Mouse (Mus musculus): ENCODE data around the gene Lst1. TPM values are rescaled to one million over a fixed set of nuclear protein-coding genes. Genes with fewer than 3 reads are reported as not detected.

The Lst1 gene
- polyA plus RNA-seq, 1 experiment: 49.6 TPM

- Histone ChIP-seq H3K36me3 (ENCODE audit: control insufficient read depth, insufficient read depth, low read length) (peaks cover 4% of the 10 kb centered on the region; the same call in 1 of the 2 replicates), H3K4me1 (replicated peaks; ENCODE audit: control insufficient read depth, insufficient read depth, low read length) (peaks cover 31% of the 10 kb centered on the region), H3K27me3 (ENCODE audit: control insufficient read depth, insufficient read depth, low read length) (no peaks in the 10 kb centered on the region), H3K27ac (ENCODE audit: control insufficient read depth, insufficient read depth, low read length) (peak within 1 kb of the TSS; percentile 97), H3K4me3 (ENCODE audit: control insufficient read depth, insufficient read depth, low read length) (peak within 1 kb of the TSS; percentile 29)
- no peak for DNase-seq
- 19% methylated on average over 18 of the region's 18 CpGs for WGBS
- TF ChIP-seq CTCF (IDR thresholded peaks at IDR 0.05; ENCODE audit: borderline replicate concordance, control insufficient read depth, extremely low read depth, insufficient read depth, low read length, poor library complexity) (no peak), POLR2A (IDR thresholded peaks at IDR 0.05; ENCODE audit: control insufficient read depth, extremely low read depth, insufficient read depth, low read length, poor library complexity) (no peak)
Measured at GRCm38 (mm10) chr17:35233114-35233980, 45.1 kb upstream of the Lst1 start, which contains the start of gene Atp6v1g2. Atp6v1g2 (plus strand) TSS chr17:35233660.

- H3K27me3 ChIP-seq (ENCODE audit: control insufficient read depth, insufficient read depth, low read length): no peaks in the 10 kb centered on the region
- DNase-seq: peak; percentile 61
- WGBS: 4% methylated on average over 5 of the region's 5 CpGs
- H3K4me3 ChIP-seq (ENCODE audit: control insufficient read depth, insufficient read depth, low read length): peak overlapping the region; percentile 29
- peak overlapping the region; percentile 97 for H3K27ac ChIP-seq (ENCODE audit: control insufficient read depth, insufficient read depth, low read length)
- H3K36me3 ChIP-seq (ENCODE audit: control insufficient read depth, insufficient read depth, low read length): peaks cover 4% of the 10 kb centered on the region; the same call in 1 of the 2 replicates
- TF ChIP-seq CTCF (IDR thresholded peaks at IDR 0.05; ENCODE audit: borderline replicate concordance, control insufficient read depth, extremely low read depth, insufficient read depth, low read length, poor library complexity) (no peak), POLR2A (IDR thresholded peaks at IDR 0.05; ENCODE audit: control insufficient read depth, extremely low read depth, insufficient read depth, low read length, poor library complexity) (no peak)
- peaks cover 36% of the 10 kb centered on the region for H3K4me1 ChIP-seq (replicated peaks; ENCODE audit: control insufficient read depth, insufficient read depth, low read length)
Measured at GRCm38 (mm10) chr17:35232659-35233058, 44.4 kb upstream of the Lst1 start.

- H3K4me1 ChIP-seq (replicated peaks; ENCODE audit: control insufficient read depth, insufficient read depth, low read length): peaks cover 41% of the 10 kb centered on the region
- TF ChIP-seq CTCF (IDR thresholded peaks at IDR 0.05; ENCODE audit: borderline replicate concordance, control insufficient read depth, extremely low read depth, insufficient read depth, low read length, poor library complexity): peak; percentile 97
- peak; percentile 25; the same call in 1 of the 2 replicates for TF ChIP-seq POLR2A (IDR thresholded peaks at IDR 0.05; ENCODE audit: control insufficient read depth, extremely low read depth, insufficient read depth, low read length, poor library complexity)
- peak overlapping the region; percentile 97 for H3K27ac ChIP-seq (ENCODE audit: control insufficient read depth, insufficient read depth, low read length)
- 4% methylated on average over 12 of the region's 12 CpGs for WGBS
- H3K27me3 ChIP-seq (ENCODE audit: control insufficient read depth, insufficient read depth, low read length): no peaks in the 10 kb centered on the region
- H3K4me3 ChIP-seq (ENCODE audit: control insufficient read depth, insufficient read depth, low read length): peak overlapping the region; percentile 29
- H3K36me3 ChIP-seq (ENCODE audit: control insufficient read depth, insufficient read depth, low read length): peaks cover 4% of the 10 kb centered on the region; the same call in 1 of the 2 replicates
- peak; percentile 88 for DNase-seq
Measured at GRCm38 (mm10) chr17:35232043-35232442, 43.8 kb upstream of the Lst1 start.

- Histone ChIP-seq H3K27ac (ENCODE audit: control insufficient read depth, insufficient read depth, low read length) (no peak overlapping the region), H3K36me3 (ENCODE audit: control insufficient read depth, insufficient read depth, low read length) (peaks cover 4% of the 10 kb centered on the region; the same call in 1 of the 2 replicates), H3K4me3 (ENCODE audit: control insufficient read depth, insufficient read depth, low read length) (no peak overlapping the region), H3K4me1 (replicated peaks; ENCODE audit: control insufficient read depth, insufficient read depth, low read length) (peaks cover 42% of the 10 kb centered on the region), H3K27me3 (ENCODE audit: control insufficient read depth, insufficient read depth, low read length) (no peaks in the 10 kb centered on the region)
- WGBS: 90% methylated on average over 10 of the region's 10 CpGs
- TF ChIP-seq POLR2A (IDR thresholded peaks at IDR 0.05; ENCODE audit: control insufficient read depth, extremely low read depth, insufficient read depth, low read length, poor library complexity) (no peak), CTCF (IDR thresholded peaks at IDR 0.05; ENCODE audit: borderline replicate concordance, control insufficient read depth, extremely low read depth, insufficient read depth, low read length, poor library complexity) (no peak)
- no peak for DNase-seq
Measured at GRCm38 (mm10) chr17:35231022-35231421, 42.8 kb upstream of the Lst1 start.

GRCm38 (mm10) chr17:35226561-35227046 lies 38.4 kb upstream of the Lst1 start:
- TF ChIP-seq POLR2A (IDR thresholded peaks at IDR 0.05; ENCODE audit: control insufficient read depth, extremely low read depth, insufficient read depth, low read length, poor library complexity) (no peak), CTCF (IDR thresholded peaks at IDR 0.05; ENCODE audit: borderline replicate concordance, control insufficient read depth, extremely low read depth, insufficient read depth, low read length, poor library complexity) (no peak)
- 61% methylated on average over 14 of the region's 14 CpGs for WGBS
- no peak overlapping the region for H3K4me3 ChIP-seq (ENCODE audit: control insufficient read depth, insufficient read depth, low read length)
- H3K27me3 ChIP-seq (ENCODE audit: control insufficient read depth, insufficient read depth, low read length): no peaks in the 10 kb centered on the region
- peaks cover 4% of the 10 kb centered on the region; the same call in 1 of the 2 replicates for H3K36me3 ChIP-seq (ENCODE audit: control insufficient read depth, insufficient read depth, low read length)
- no peak for DNase-seq
- peaks cover 35% of the 10 kb centered on the region for H3K4me1 ChIP-seq (replicated peaks; ENCODE audit: control insufficient read depth, insufficient read depth, low read length)
- H3K27ac ChIP-seq (ENCODE audit: control insufficient read depth, insufficient read depth, low read length): peak overlapping the region; percentile 24

GRCm38 (mm10) chr17:35225456-35225855 lies 37.2 kb upstream of the Lst1 start:
- no peak overlapping the region for H3K4me3 ChIP-seq (ENCODE audit: control insufficient read depth, insufficient read depth, low read length)
- H3K4me1 ChIP-seq (replicated peaks; ENCODE audit: control insufficient read depth, insufficient read depth, low read length): peaks cover 41% of the 10 kb centered on the region
- peaks cover 4% of the 10 kb centered on the region; the same call in 1 of the 2 replicates for H3K36me3 ChIP-seq (ENCODE audit: control insufficient read depth, insufficient read depth, low read length)
- WGBS: 98% methylated on average over 5 of the region's 5 CpGs
- no peak for DNase-seq
- H3K27me3 ChIP-seq (ENCODE audit: control insufficient read depth, insufficient read depth, low read length): no peaks in the 10 kb centered on the region
- no peak for TF ChIP-seq CTCF (IDR thresholded peaks at IDR 0.05; ENCODE audit: borderline replicate concordance, control insufficient read depth, extremely low read depth, insufficient read depth, low read length, poor library complexity)
- TF ChIP-seq POLR2A (IDR thresholded peaks at IDR 0.05; ENCODE audit: control insufficient read depth, extremely low read depth, insufficient read depth, low read length, poor library complexity): no peak
- H3K27ac ChIP-seq (ENCODE audit: control insufficient read depth, insufficient read depth, low read length): no peak overlapping the region
